Mouse (Mus musculus) limb, embryonic 13.5 days (tissue): ENCODE measurements around the gene Capn12. TPM values are rescaled to one million over a fixed set of nuclear protein-coding genes. Genes with fewer than 3 reads are reported as not detected.

Experiments
- ATAC-seq: fragments of 200-750 bp; cut with Nextera tagmentation; 2 replicates; pipeline ENCODE4 v1.8.0; 2017; ENCODE audit warnings: low read depth, moderate number of reproducible peaks, moderate TSS enrichment; ENCODE audit not compliant: low FRiP score
- H3K27ac ChIP-seq: fragments of 300-500 bp; sonication (generic); 2 replicates; pipeline ENCODE4 v1.5.1; 2015; ENCODE audit warnings: inconsistent platforms, mild to moderate bottlenecking, moderate library complexity
- H3K27me3 ChIP-seq: fragments of 300-500 bp; sonication (generic); 2 replicates; pipeline ENCODE4 v1.6.1; 2015; ENCODE audit warnings: mild to moderate bottlenecking, inconsistent platforms
- H3K36me3 ChIP-seq: fragments of 300-500 bp; sonication (generic); 2 replicates; pipeline ENCODE4 v1.6.1; 2015; ENCODE audit warnings: inconsistent platforms, mild to moderate bottlenecking, moderate library complexity
- H3K4me1 ChIP-seq: fragments of 300-500 bp; sonication (generic); 2 replicates; pipeline ENCODE4 v1.6.1; 2015; ENCODE audit warnings: inconsistent platforms
- H3K4me2 ChIP-seq: fragments of 300-500 bp; sonication (generic); replicated peaks from 2 replicates; pipeline ENCODE4 v1.6.1; 2015; ENCODE audit warnings: inconsistent platforms, mild to moderate bottlenecking, moderate library complexity
- H3K4me3 ChIP-seq: fragments of 300-500 bp; sonication (generic); 2 replicates; pipeline ENCODE4 v1.5.1; 2015; ENCODE audit warnings: moderate library complexity, mild to moderate bottlenecking, inconsistent platforms
- H3K9ac ChIP-seq: fragments of 300-500 bp; sonication (generic); 2 replicates; pipeline ENCODE4 v1.6.1; 2015; ENCODE audit warnings: mild to moderate bottlenecking, inconsistent platforms
- H3K9me3 ChIP-seq: fragments of 300-500 bp; sonication (generic); 2 replicates; pipeline ENCODE4 v1.6.1; 2016; ENCODE audit warnings: inconsistent platforms
- WGBS: fragments of 180-500 bp; shearing (Covaris S2); methylation state at CpG from one replicate; pipeline ENCODE4 v1.1.7; 2015; 5-methylcytosine and 5-hydroxymethylcytosine counted together
- polyA plus RNA-seq: library from polyadenylated mRNA; unstranded; fragments of >200 nt; fragmentation: Nextera tagmentation; extraction: Ambion mirVana; gene quantifications from 2 replicates; pipeline ENCODE4 v1.2.1, GENCODE M21; 2015

The Capn12 gene
- polyA plus RNA-seq, 1 experiment from 2014 or later = 0.94 TPM

GRCm38 (mm10) chr7:28939418-28940183 lies 58.4 kb downstream of the Capn12 start:
- Histone ChIP-seq H3K4me2 (no peak overlapping the region), H3K9ac (no peak overlapping the region), H3K9me3 (no peaks in the 10 kb centered on the region), H3K36me3 (peaks cover 28% of the 10 kb centered on the region), H3K27me3 (no peaks in the 10 kb centered on the region), H3K27ac (peak overlapping the region; percentile 66; the same call in 1 of the 2 replicates), H3K4me3 (no peak overlapping the region), H3K4me1 (peaks cover 79% of the 10 kb centered on the region)
- ATAC-seq = no peak
- 82% methylated on average over 7 of the region's 7 CpGs for WGBS

GRCm38 (mm10) chr7:28941129-28941528 lies 59.9 kb downstream of the Capn12 start:
- H3K4me1 ChIP-seq = peaks cover 89% of the 10 kb centered on the region
- no peak overlapping the region for H3K4me3 ChIP-seq
- 78% methylated on average over 4 of the region's 4 CpGs for WGBS
- no peaks in the 10 kb centered on the region for H3K9me3 ChIP-seq
- H3K36me3 ChIP-seq = peaks cover 19% of the 10 kb centered on the region; the same call in 1 of the 2 replicates
- H3K27me3 ChIP-seq = no peaks in the 10 kb centered on the region
- no peak for ATAC-seq
- peak overlapping the region; percentile 66; the same call in 1 of the 2 replicates for H3K27ac ChIP-seq
- no peak overlapping the region for H3K4me2 ChIP-seq
- no peak overlapping the region for H3K9ac ChIP-seq

- Histone ChIP-seq H3K9me3 (no peaks in the 10 kb centered on the region), H3K9ac (no peak overlapping the region), H3K27me3 (no peaks in the 10 kb centered on the region), H3K36me3 (peaks cover 19% of the 10 kb centered on the region; the same call in 1 of the 2 replicates), H3K4me1 (peaks cover 89% of the 10 kb centered on the region), H3K27ac (peak overlapping the region; percentile 66), H3K4me3 (no peak overlapping the region), H3K4me2 (no peak overlapping the region)
- ATAC-seq = no peak
- WGBS = 72% methylated on average over 4 of the region's 4 CpGs
Measured at GRCm38 (mm10) chr7:28941542-28941941, 60.3 kb downstream of the Capn12 start.

Other genes starting within 250 kb of the Capn12 start
- gene Fbxo27, start 188.6 kb upstream of the Capn12 start, polyA plus RNA-seq = 7.0 and 7.6 TPM in 2 replicates
- gene Fbxo17, start 164.6 kb upstream of the Capn12 start, polyA plus RNA-seq = 31.8 and 33.9 TPM in 2 replicates
- 113 and 114 TPM in 2 replicates for gene Mrps12, start 139.6 kb upstream of the Capn12 start, polyA plus RNA-seq
- 26.7 and 30.4 TPM in 2 replicates for gene Sars2, start 139.4 kb upstream of the Capn12 start, polyA plus RNA-seq
- gene Ccer2, start 125.2 kb upstream of the Capn12 start, polyA plus RNA-seq = not detected in 2 replicates
- gene Sirt2, start 114.7 kb upstream of the Capn12 start, polyA plus RNA-seq = 85.8 and 87.8 TPM in 2 replicates
- gene Nfkbib, start 113.9 kb upstream of the Capn12 start, polyA plus RNA-seq = 41.7 and 46.0 TPM in 2 replicates
- gene Rinl, start 92.5 kb upstream of the Capn12 start, polyA plus RNA-seq = 3.1 and 3.6 TPM in 2 replicates
- 284 and 285 TPM in 2 replicates for gene Hnrnpl, start 72.9 kb upstream of the Capn12 start, polyA plus RNA-seq
- gene Ech1, start 56.2 kb upstream of the Capn12 start, polyA plus RNA-seq = 155 TPM in 2 replicates
- 9.6 and 10.3 TPM in 2 replicates for gene Lgals4, start 47.6 kb upstream of the Capn12 start, polyA plus RNA-seq
- gene Lgals7, start 17.6 kb upstream of the Capn12 start, polyA plus RNA-seq = 7.6 and 10.3 TPM in 2 replicates
- 270 and 300 TPM in 2 replicates for gene Actn4, start 80.9 kb downstream of the Capn12 start, polyA plus RNA-seq
- 422 and 454 TPM in 2 replicates for gene Eif3k, start 100.4 kb downstream of the Capn12 start, polyA plus RNA-seq
- 9.5 and 10.0 TPM in 2 replicates for gene Map4k1, start 100.6 kb downstream of the Capn12 start, polyA plus RNA-seq
- gene Ryr1, start 243.8 kb downstream of the Capn12 start, polyA plus RNA-seq = 7.9 and 8.5 TPM in 2 replicates